Mouse (Mus musculus): ENCODE measurements at regions not wholly inside any gene's neighbourhood (a gene's known extent, or its start where the extent isn't known, plus 50 kb on each side); places are given as distances from the start of the nearest gene placed in this dataset.
"Not testable (repeated sequence)": the region's sequence is repeated elsewhere in the genome, so short reads cannot be mapped to it uniquely, and the experiment has no call there.

GRCm38 (mm10) chr17:16571403-16571802, 492.5 kb upstream of the Zfp960 start:
- DNase-seq (ENCODE audit: low read depth, low spot score), result no peak

DNA sequence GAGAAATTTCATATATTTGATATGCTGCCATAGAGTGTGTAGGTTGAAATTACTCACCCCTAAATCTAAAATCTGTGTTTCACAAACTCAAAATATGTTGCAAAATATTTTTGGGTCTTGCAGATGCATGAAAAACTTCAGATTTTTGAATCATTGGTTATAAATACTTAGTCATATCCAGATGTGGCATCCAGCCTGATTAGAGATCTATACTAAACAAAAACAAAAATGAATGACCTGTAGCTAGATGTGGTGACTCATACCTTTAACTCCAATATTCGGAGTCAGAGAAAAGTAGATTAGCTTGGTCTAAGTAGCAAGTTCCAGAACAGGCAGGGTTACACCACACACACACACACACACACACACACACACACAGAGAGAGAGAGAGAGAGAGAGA, 475.1 kb upstream of the Zfp960 start:
- no peak for DNase-seq (ENCODE audit: low read depth, low spot score)

DNA sequence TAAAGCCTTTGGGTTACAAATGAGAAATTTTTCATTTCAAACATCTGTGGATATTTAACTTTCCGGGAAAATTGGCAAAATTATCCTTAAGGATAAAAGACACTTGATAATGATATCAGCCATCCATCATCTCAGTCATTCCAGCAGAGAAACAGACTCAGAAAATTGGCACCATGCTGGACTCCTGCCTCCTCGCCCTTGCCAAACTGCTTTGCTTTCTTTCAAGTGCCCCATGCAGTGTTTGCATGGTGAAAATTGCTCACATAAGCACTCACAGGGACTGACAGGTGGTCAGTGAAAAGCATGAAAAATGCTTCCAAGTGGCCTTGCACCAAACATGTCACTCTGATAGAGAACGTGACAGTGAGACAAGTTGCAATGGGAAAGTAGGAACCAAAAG, 464.2 kb upstream of the Zfp960 start:
- no peak for DNase-seq (ENCODE audit: low read depth, low spot score)

GRCm38 (mm10) chr17:16612405-16612979, 451.4 kb upstream of the Zfp960 start:
- no peak for DNase-seq (ENCODE audit: low read depth, low spot score)

DNA sequence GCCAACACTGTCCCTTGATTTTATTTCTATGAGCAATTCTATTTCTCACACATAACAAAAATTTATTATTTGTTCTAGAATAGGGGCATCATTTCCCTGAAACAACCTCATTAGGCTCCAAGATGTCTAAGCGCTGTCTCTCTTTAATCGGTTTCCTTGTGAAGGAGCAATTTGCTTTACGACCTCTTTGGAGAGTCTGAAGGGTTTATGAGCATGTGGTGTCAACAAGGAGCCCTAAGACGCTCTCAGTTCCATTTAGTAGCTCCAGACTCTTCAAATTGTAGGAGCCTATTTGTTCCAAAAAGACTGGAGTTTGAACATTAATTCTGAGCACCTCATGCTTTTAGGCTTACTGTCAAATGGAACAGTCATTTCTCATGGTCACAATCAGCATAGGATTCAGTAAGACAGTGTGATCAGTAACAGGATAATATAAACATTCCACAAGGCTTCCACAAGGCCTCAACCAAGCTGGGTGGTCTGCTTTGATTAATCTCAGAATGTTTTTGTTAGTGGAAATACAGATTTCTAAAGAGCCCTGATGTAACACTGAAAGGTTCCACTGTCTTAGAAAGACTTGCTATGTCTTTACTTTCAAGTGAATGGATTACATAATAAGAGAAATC, 441.9 kb upstream of the Zfp960 start:
- DNase-seq (ENCODE audit: low read depth, low spot score), result no peak

- DNase-seq (ENCODE audit: low read depth, low spot score), result no peak
These were observed 434.1 kb upstream of the Zfp960 start for GRCm38 (mm10) chr17:16629854-16630253.

GRCm38 (mm10) chr17:16633426-16633825, 430.5 kb upstream of the Zfp960 start:
- DNase-seq (ENCODE audit: low read depth, low spot score), result no peak

DNA sequence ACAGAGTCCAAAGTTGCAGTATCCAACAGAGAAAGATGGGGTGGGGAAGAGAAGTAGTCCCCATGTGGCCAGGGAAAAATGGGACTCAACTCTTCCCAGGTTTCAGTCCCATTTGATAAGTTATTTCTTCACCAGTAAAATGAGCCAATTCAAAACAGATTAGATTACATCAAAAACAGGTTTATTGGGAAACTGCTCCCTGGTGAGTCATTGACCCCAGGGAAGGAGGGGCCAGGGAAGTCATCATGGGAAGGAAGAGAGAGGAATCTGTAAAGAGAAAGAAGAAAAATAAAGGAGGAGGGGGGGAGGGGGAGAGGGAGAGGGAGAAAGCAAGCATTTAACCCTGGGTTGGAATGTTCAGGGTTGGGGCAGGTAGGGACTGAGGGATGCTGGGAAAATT, 426.4 kb upstream of the Zfp960 start:
- DNase-seq (ENCODE audit: low read depth, low spot score), result no peak

GRCm38 (mm10) chr17:16647942-16648341, 416.0 kb upstream of the Zfp960 start:
- DNase-seq (ENCODE audit: low read depth, low spot score), result no peak

GRCm38 (mm10) chr17:16665253-16665652, 398.7 kb upstream of the Zfp960 start:
- peak; percentile 49 for DNase-seq (ENCODE audit: low read depth, low spot score)

- DNase-seq (ENCODE audit: low read depth, low spot score), result no peak
These were observed 396.3 kb upstream of the Zfp960 start for GRCm38 (mm10) chr17:16667606-16668005.

DNA sequence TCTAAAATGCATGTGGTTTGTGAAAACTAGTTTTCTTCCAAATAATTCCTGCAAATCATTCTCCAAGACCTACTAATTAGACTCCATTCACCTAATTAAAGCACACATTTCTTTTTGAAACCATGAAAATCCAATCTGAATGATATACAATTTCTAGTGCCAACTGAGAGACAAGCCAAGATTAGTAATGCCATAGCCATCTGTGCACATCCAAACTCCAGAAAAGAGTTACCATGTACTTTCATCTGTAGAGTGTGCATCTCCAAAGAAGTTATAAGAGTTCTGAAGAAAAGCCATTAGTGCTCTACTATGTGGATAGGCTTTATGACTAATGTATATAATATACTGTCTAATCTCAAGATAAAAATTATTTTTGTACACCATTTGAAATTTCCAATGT, 359.7 kb upstream of the Zfp960 start:
- peak; percentile 6 for DNase-seq (ENCODE audit: low read depth, low spot score)

DNA sequence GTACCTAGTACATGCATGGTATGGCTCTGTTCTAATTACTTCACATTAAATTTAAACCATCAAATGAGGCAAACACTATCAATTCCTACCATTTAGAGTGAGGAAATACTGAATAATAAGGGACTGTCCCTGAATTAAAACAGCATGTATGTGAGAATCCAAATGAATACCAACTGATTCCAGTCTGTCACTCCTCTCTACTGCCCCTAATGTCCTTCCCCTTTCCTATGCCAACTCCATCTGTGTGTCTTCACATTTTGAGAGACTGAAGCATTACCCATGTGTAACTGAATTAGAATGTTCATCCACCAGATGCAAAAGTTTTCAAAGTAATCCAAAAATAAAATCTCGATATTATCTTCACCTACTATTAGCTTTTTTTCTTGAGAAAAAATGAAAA, 358.0 kb upstream of the Zfp960 start:
- DNase-seq (ENCODE audit: low read depth, low spot score), result no peak

DNA sequence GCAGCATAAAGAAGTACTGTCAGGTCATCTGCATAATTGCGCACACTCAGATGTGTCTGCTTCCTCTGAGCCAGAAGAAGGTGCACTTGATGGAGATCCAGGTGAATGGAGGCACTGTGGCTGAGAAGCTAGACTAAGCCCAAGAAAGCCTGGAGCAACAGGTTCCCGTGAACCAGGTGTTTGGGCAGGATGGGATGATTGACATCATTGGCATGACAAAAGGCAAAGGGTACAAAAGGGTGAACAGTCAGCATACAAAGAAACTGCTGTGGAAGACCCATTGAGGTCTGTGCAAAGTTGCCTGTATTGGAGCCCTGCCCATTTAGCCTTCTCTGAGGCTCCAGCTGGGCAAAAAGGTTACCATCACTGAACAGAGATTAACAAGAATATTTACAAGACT, 337.0 kb upstream of the Zfp960 start:
- DNase-seq (ENCODE audit: low read depth, low spot score), result no peak

- no peak for DNase-seq (ENCODE audit: low read depth, low spot score)
These were observed 310.8 kb upstream of the Zfp960 start for GRCm38 (mm10) chr17:16753090-16753489.

DNA sequence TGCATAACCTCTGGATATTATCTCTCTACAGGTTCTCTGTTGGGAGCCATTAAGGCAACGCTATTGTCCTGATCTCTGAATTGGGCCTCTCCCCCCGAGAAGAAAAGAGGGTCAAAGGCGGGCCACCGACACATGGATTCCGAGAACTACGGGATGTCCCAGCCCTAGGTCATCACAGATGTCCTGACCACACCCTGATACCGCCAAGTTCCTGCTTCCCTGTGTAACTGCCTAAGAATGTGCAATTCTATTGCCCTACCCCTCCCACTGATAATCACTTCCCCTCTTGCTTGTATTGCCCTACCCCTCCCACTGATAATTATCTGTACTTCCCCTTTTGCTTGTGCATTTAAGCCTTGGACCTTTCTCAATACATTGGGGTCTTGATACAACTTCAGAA, 293.3 kb upstream of the Zfp960 start:
- not testable (repeated sequence) for DNase-seq (ENCODE audit: low read depth, low spot score)

DNA sequence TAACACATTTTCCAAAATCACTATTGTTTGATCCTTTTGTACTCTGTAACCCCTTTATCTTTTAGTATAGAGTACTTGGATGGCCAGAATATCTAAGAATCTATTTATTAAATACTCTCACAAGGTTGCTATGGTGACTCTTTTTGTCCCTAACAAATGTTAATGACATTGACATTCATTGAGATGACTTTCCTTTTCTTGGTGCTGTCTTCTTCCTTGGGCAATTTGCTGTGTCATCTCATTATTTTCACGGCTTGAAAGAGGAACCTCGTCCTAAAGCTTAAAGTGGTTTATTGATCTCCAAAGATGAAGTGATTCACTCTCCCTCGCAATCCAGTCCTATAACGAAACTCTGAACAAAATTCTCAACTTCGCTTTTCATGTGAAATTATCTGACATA, 265.6 kb upstream of the Zfp960 start:
- no peak for DNase-seq (ENCODE audit: low read depth, low spot score)

DNA sequence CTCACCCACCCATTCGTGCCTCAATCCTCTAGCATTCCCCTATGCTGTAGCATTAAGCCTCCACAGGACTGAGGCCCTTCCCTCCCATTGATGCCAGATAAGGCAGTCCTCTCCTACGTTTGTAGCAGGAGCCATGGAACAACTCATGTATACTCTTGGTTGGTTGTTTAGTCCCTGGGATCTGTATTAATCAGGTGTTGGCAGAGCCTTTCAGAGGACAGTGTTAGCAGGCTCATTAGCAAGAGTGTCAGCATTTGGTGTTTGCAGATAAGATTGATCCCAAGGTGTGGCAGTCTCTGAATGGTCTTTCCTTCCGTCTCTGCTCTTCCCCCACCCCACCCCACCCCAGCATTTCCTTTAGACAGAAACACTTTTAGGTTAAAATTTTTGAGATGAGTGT, 258.9 kb upstream of the Zfp960 start:
- DNase-seq (ENCODE audit: low read depth, low spot score), result no peak

GRCm38 (mm10) chr17:16818421-16818820, 245.5 kb upstream of the Zfp960 start:
- DNase-seq (ENCODE audit: low read depth, low spot score), result no peak

GRCm38 (mm10) chr17:16821716-16822115, 242.2 kb upstream of the Zfp960 start:
- DNase-seq (ENCODE audit: low read depth, low spot score), result no peak

DNA sequence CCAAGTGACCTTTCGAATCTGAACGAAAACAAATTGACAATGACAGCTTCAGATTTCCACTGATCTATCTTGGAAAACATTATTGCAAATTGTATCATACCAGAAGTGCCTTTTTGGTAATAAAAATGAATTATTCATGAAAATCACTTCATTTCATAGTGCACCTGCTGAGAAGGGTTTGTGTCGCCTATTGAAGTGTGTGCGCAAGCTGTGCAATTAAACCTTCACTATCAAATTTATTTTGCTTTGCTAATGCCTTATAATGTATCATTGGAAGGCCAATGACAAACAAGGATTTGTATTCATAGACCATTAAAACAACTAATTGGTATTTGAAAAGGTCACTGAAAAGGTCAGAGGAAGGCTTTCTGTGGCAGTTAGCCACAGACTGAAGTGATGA, 224.8 kb upstream of the Zfp960 start:
- DNase-seq (ENCODE audit: low read depth, low spot score), result no peak

GRCm38 (mm10) chr17:16860771-16861170, 203.1 kb upstream of the Zfp960 start:
- DNase-seq (ENCODE audit: low read depth, low spot score), result no peak

- peak; percentile 5 for DNase-seq (ENCODE audit: low read depth, low spot score)
These were observed 163.1 kb upstream of the Zfp960 start for GRCm38 (mm10) chr17:16900791-16901190.

DNA sequence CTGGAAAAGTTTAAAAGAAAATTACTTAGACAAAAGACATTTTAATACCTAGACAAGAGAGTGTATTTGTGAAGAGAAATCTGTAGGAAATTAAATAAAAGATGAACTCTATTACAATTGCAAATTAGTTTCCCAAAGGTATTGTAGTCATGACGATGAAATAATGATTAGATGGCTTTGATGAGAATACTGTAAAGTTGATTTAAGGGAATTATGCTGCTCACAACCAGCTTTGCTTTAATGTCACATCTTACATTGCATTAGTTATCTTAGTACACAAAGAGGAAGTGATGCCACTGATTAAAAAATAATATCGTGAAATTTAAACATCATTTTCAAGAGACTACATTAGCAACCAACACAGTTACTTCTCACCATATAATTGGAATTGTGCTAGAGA, 145.7 kb upstream of the Zfp960 start:
- DNase-seq (ENCODE audit: low read depth, low spot score), result no peak
